Mouse (Mus musculus) CD8-positive naive resting alpha-beta T cell, adult 2 months (primary cell): ENCODE measurements around the gene Cd300ld3.
"Not testable (repeated sequence)": the region's sequence is repeated elsewhere in the genome, so short reads cannot be mapped to it uniquely, and the experiment has no call there.

Experiments
- DNase-seq, 2 experiments: peaks; one replicate each; pipeline ENCODE4 v3.0.0; 2022; ENCODE audit warnings: low read depth in 2 of 2, low spot score in 2 of 2

Cd300ld3 gene

DNA sequence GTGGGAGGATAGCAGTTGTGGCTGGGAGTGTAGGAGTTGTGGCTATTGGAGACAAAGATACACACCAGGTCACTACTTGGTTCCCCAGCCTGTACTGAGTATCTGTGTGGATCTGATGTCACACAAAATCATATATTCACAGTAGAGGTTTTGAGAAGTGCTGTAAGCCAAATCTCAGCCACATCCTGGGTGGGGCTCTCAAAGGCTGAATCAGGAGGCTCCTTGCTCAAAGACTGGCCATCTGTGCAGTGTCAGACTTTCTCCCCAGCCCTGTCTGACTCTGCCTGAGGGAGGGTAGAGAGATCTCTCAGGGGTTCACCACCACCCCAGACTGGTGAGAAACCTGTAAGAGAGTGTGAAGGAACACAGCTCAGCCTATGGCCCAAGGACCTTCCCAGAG is 6.3 kb upstream of the Cd300ld3 start:
- no peak for DNase-seq

- no peak for DNase-seq
Observed at GRCm38 (mm10) chr11:115052991-115053390, 4.8 kb upstream of the Cd300ld3 start.

GRCm38 (mm10) chr11:115052206-115052605 is 4.0 kb upstream of the Cd300ld3 start:
- DNase-seq = no peak

- no peak for DNase-seq
Observed at GRCm38 (mm10) chr11:115049282-115049895, 1.2 kb upstream of the Cd300ld3 start.

DNA sequence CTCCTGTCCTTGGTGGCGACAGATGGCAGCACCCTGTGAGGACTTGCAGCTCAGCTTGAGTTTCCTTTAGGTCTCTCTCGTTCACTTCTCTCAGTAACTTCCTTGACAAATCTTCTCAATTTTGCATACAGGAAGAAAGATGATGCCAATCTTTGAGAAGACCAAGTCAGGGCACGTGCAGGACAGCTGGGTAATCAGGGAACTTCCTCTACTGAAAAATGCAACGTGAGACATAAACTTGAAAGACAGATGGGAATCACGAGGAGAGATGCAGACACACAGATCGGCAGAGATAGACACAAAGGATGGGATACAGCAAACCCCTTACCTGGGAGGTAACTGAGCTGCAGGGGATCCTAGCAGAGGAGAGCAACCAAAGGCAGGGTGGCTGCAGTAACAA is 10.5 kb downstream of the Cd300ld3 start, which contains the start of gene Cd300ld5:
Gene Cd300ld5, minus strand, starts transcription at position 101 of the 400 bp plus-strand sequence.
- DNase-seq = not testable (repeated sequence)

DNA sequence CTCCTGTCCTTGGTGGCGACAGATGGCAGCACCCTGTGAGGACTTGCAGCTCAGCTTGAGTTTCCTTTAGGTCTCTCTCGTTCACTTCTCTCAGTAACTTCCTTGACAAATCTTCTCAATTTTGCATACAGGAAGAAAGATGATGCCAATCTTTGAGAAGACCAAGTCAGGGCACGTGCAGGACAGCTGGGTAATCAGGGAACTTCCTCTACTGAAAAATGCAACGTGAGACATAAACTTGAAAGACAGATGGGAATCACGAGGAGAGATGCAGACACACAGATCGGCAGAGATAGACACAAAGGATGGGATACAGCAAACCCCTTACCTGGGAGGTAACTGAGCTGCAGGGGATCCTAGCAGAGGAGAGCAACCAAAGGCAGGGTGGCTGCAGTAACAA is 21.3 kb downstream of the Cd300ld3 start, which contains the start of gene Cd300ld4:
Gene Cd300ld4, minus strand, starts transcription at position 101 of the 400 bp plus-strand sequence.
- DNase-seq = not testable (repeated sequence)

- DNase-seq = not testable (repeated sequence)
Observed at GRCm38 (mm10) chr11:115016093-115016492, 32.1 kb downstream of the Cd300ld3 start, which contains the start of gene Cd300ld2. Cd300ld2 (minus strand) TSS chr11:115016193.

GRCm38 (mm10) chr11:115004070-115004469 is 44.1 kb downstream of the Cd300ld3 start:
- no peak for DNase-seq

DNA sequence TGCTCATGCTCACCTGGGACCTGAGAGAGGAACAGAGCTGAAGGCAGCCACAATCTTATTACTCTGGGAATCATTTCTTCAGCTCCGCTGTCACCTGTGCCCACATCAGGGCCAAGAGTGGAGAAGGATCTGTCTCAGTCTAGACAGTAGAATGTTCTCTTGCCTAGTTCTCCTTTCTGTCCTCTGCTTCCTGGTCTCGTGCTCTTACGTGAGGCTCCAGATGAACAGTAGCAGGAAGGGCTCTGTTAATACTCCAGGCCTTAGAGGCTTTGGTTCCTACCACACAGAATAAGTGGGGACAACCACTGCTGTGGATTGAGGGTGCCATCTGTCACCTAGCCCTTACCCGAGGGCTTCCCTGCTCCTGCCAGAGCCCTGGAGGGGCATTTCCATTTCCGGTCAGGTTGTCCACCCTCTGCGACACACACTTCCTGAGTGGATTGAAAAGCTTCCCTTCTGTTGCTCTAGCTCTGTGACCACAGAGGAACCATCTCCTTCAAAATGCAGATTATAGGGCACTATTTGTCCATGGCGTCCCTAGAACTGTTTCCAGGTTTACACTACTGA is 46.7 kb downstream of the Cd300ld3 start, which contains the start of gene Cd300c2:
Gene Cd300c2, minus strand, starts transcription at position 407 of the 567 bp plus-strand sequence.
- DNase-seq = no peak
